Mouse (Mus musculus) megakaryocyte progenitor cell, adult 5-6 weeks (primary cell): ENCODE measurements around the gene Tigd4. TPM values are rescaled to one million over a fixed set of nuclear protein-coding genes. Genes with fewer than 3 reads are reported as not detected.

Experiments used
- total RNA-seq, 2 experiments: library from RNA; stranded (forward) in 1 of 2; stranded (reverse) in 1 of 2; fragments of 157-497, 149-512 nt in 1 of 2; fragments of 200-1000 nt in 1 of 2; gene quantifications; 2 replicates each; pipeline versions ENCODE4 v1.2.3 to v1.2.4; 2015 to 2017

The Tigd4 gene
- total RNA-seq, 2 experiments from 2014 or later, result not detected

Other genes starting within 250 kb of the Tigd4 start
- 0.22 and 2.2 TPM in 2 replicates for gene Fhdc1, start 113.1 kb upstream of the Tigd4 start, total RNA-seq (2015)
- 0.74 and 0.79 TPM in 2 replicates for gene Fhdc1, start 113.1 kb upstream of the Tigd4 start, total RNA-seq (2017)
- gene Arfip1, start 10.9 kb upstream of the Tigd4 start, total RNA-seq (2015), result 20.8 and 21.3 TPM in 2 replicates
- gene Arfip1, start 10.9 kb upstream of the Tigd4 start, total RNA-seq (2017), result 32.4 and 33.8 TPM in 2 replicates
- gene Tmem154, start 72.6 kb downstream of the Tigd4 start, total RNA-seq (2015), result 9.9 and 10.6 TPM in 2 replicates
- gene Tmem154, start 72.6 kb downstream of the Tigd4 start, total RNA-seq (2017), result 4.0 and 4.6 TPM in 2 replicates
- 7.5 and 8.4 TPM in 2 replicates for gene Fbxw7, start 221.7 kb downstream of the Tigd4 start, total RNA-seq (2015)
- gene Fbxw7, start 221.7 kb downstream of the Tigd4 start, total RNA-seq (2017), result 10.0 and 18.5 TPM in 2 replicates